Mouse (Mus musculus) testis, adult 2 months (tissue): ENCODE results near the gene Tbxas1.

Source experiments
- CTCF ChIP-seq: fragments of 200-500 bp; IDR thresholded peaks from 2 replicates; pipeline ENCODE4 v1.5.1; 2012; ENCODE audit warnings: low read depth, mild to moderate bottlenecking, inconsistent platforms, low read length, moderate library complexity; ENCODE audit not compliant: control insufficient read depth, insufficient read depth, insufficient replicate concordance
- POLR2A ChIP-seq: fragments of 200-500 bp; IDR thresholded peaks from 2 replicates; pipeline ENCODE4 v1.6.1; 2012; ENCODE audit warnings: low read depth, mild to moderate bottlenecking, inconsistent platforms, low read length, moderate library complexity; ENCODE audit not compliant: control insufficient read depth

- no peak for TF ChIP-seq CTCF
- TF ChIP-seq POLR2A: no peak
Observed at GRCm38 (mm10) chr6:39021909-39022308, 146.7 kb downstream of the Tbxas1 start.
